Mouse (Mus musculus): ENCODE measurements around the gene Slc22a17.

Slc22a17 gene

DNA sequence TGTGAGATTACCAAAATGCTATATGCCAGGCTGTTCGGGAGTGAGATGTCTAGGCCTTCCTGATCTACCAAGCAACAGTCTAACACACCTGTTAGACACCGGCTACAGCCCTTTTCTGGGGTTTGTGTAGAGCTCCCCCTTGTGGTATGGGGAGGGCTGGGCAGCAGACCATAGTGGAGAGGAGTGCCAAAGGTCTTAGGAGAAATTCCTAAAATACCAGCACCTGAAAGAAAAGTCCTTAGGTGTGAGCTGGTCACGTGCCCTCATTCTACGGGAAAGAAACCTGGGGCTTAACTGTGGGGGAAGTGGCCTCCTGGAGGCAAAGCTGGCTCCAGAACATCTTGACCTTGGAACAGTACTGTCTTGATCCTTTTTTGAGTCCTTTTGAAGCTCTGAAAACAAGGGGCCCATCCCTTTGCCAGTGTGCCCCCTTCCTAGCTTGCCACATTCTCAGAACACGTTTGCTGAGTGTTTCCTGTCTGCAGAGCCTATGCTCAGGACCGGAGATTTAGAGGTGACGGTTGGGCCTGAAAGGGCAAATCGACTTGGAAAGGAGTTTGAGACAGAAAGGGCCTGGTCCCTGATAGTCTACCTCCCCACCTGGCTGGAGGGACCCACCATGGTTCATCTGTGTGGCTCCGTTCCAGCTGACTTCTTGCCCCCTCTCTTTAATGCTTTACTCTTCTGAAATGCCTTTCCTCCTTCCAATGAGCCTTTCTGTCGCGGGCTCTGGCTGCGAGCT, 26.7 kb upstream of the Slc22a17 start:
- in situ Hi-C loops (cut with MseI, MboI), result loop anchor here (5.0 kb wide), 1 partner anchor 37 kb away; no protein-coding TSS in a partner anchor

DNA sequence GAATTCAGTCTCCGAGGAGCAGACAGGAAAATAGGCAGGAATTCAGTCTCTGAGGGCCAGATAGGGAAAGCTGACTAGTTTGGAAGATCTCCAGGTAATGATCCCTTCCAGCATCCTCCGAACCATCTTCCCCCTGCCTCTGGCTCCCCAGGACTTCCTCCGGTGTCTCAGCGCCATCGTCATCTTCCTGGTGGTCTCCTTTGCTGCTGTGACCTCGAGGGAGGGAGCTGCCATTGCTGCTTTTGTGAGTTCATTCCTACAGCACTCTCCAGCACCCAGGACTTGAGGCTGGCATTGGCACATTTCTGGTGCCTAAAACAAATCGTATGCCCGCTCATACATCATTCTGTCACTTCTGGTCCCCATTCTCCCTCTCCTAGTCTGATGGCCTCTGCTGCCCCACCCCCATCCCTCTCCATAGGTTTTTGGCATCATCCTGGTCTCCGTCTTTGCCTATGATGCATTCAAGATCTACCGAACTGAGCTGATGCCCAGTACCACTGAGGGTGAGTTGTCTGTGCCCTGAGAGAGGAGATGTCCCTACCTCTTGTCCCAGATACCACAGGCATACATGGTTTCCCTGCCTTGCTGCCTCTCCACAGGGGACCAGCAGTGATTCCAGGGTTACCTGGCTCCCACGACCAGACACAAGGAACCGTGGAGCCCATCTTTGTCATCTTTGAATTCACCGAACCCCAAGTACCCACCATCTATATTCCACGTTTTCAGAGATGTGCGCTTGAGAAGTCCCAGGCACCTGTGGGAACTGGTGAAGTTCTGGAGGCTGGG, 25.7 kb upstream of the Slc22a17 start:
- in situ Hi-C loops (cut with MseI, MboI), result loop anchor here (5.0 kb wide), 1 partner anchor 36 kb away; no protein-coding TSS in a partner anchor

DNA sequence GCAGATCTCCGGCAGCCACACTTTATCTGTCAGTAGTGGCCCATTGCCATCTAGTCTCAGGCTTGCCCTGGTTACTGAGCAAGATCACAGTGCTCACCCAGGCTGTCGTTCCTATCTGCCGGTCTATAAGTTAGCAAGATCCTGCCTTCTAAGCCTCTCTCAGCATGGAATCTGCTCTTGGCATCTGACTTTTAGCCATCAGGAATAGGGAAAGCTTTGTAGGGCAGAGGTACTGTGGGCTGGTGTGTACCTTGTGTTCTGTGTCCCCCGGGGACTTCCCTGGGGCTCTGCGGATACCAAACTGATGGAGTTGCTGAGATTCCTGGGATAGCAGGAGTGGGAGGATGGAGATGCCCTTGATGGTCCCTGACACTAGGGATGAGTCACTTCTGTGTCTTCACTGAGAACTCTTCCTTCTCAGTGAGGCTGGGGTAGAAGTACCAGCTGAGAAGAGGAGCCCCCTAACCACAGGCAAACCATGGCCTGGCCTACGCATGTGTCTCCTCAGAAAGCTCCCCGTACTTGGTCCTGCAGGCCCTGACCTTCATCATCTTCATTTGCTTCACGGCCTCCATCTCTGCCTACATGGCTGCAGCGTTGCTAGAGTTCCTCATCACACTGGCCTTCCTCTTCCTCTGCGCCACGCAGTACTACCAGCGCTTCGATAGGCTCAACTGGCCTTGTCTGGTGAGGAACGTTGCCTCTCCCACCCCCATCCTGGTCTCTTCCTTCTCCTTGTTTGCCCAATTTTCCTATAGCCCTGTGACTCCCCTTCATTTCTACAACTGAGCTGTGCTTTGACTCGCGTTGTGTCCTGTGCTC, 24.6 kb upstream of the Slc22a17 start:
- in situ Hi-C loops (cut with MseI, MboI), result loop anchor here (5.0 kb wide), 1 partner anchor 35 kb away; no protein-coding TSS in a partner anchor

DNA sequence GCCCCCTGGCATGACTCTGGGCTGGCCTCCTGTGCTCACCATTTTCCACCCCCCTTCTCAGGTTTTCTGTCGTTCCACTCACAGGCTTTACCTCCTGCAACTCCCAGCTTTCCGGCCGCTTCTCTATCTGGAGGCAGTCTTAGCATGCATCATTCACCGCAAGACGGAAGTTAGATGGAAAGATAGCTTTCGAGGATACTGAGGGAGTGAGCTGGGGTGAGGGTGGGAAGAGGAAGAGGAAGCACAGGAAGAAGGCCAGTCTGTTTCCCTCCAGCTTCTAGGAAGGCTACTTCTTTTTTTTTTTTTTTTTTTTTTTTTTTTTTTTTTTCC, 23.9 kb upstream of the Slc22a17 start:
- in situ Hi-C loops (cut with MseI, MboI), result loop anchor here (5.0 kb wide), 1 partner anchor 34 kb away; no protein-coding TSS in a partner anchor

DNA sequence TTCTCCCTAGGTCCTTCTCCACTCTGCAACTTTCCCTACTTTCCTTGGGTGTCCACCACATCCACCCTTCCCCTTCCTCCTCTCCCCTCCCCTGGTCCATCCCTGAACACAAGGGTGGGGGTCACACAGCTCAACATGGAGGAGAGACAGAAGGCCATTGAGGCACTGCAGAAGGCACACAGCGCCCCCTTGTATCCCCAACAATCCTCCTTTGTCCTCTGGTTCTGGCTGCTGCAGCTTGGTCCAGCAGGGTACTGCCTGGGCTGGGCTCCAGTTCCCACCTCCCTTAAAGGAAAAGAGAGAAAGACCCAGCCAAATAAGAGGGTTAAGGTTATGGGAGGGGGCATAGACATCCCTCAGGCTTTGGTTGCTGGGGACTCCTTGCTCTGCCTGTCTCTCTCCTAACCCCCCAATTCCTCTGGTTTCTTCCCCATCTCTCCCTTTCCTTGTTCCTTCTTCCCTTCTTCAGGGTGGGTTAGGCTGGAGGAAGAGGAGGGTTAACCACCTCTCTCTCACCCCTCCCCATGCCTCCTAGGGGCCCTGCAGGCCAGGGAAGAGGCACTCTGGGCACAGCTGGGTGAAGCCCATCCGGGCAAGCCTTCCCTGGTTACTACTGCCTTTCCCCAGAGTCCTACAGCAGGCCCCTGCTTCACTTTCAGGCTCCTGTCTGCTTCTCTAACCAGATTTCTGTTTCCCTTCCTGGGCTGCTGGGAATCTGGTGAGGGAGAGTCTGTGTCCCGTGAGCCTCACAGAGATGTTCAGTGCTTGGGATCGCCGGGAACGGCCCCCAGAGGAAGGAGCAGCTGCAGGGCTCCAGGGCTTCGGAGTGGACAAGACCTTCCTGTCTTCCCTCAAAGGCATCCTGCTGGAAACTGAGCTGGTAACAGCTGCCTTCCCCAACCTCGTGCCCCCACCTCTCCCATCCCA, 23.2 kb upstream of the Slc22a17 start, which contains the start of gene Cmtm5:
Gene Cmtm5, plus strand, starts transcription at position 358 of the 927 bp plus-strand sequence.
- in situ Hi-C loops (cut with MseI, MboI), result loop anchor here (5.0 kb wide), 1 partner anchor 34 kb away; no protein-coding TSS in a partner anchor

DNA sequence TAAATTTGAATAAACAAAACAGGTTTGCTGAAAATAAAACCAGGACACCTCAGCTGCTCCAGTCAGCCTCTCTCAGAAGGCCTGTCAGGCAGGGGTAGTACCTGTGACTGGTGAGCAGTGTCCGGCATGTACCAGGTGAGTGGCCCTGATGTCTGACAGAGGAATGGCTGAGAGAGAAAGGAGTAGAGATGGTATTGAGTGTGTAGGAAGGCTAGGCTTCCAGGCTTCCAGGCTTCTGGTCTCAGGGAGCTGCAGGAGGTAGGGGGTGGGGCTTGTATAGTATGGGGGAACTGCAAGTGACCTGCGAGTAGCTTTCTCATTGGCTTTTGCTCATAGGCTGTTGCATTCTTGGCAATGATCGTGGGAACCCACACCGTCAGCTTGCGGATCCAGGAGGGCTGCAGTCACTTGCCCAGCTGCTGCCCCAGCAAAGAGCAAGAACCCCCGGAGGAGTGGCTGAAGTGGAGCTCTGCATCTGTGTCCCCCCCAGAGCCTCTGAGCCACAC, 19.8 kb upstream of the Slc22a17 start, which contains the start of gene Il25:
Gene Il25, plus strand, starts transcription at position 51 of the 506 bp plus-strand sequence.
- in situ Hi-C loops (cut with MseI, MboI), result no loop called here

DNA sequence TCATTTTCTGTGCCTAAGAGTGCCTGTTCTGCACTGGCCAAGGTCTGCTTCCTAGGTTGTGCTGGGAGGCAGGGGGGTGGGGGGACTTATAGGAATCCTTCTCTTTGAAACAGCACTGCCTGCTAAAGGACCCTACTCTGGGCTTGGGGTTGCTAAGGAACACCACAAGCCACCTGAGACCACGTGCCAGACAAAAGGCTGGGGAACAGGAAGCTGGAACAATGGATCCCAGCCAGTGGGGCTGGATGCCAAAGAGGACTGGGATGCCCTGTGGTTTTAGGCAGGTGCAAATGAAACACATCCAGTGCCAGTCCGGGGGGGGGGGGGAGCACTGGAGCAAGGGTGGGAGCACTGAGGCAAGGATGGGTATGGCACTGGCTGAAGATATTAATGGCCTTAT, 17.5 kb upstream of the Slc22a17 start:
- in situ Hi-C loops (cut with MseI, MboI), result no loop called here

DNA sequence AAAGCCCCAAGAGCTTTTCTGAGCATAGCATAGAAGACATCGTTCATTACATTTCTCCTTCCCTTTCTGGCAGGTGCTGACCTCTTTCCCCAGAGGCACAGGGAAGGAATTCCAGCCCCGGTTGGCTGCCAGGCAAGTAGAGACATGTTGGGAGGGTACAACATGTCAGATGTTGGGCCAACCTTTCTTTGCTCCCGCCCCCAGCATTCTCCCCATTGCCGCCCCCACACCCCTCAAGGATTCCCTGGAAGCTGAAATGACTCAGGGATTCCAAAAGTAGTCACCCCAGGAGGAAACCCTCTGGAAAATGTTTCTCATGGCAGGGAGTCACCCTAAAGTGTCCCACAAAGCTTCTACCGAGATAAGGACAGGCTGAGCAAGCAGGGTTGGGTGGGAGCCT, 16.9 kb upstream of the Slc22a17 start:
- in situ Hi-C loops (cut with MseI, MboI), result no loop called here

DNA sequence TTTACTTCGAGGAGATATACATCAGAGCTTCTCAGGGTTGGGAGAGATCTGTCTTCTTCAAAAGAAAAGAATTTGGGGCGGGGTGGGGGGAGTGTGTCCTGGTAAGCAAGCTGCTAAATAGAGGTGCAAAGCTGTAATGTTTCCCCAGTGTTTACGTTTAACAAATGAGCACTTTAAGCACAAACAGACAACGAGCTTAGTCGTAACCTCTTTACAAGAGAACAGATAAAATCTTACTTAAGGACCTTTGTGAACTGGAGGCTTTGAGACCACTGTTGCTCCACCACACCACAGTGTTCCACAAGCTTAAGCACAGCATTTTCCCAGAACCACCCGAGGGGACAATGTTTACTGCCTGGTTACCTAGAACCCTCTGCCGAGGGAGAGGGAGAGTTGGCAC, 14.4 kb upstream of the Slc22a17 start:
- in situ Hi-C loops (cut with MseI, MboI), result no loop called here

DNA sequence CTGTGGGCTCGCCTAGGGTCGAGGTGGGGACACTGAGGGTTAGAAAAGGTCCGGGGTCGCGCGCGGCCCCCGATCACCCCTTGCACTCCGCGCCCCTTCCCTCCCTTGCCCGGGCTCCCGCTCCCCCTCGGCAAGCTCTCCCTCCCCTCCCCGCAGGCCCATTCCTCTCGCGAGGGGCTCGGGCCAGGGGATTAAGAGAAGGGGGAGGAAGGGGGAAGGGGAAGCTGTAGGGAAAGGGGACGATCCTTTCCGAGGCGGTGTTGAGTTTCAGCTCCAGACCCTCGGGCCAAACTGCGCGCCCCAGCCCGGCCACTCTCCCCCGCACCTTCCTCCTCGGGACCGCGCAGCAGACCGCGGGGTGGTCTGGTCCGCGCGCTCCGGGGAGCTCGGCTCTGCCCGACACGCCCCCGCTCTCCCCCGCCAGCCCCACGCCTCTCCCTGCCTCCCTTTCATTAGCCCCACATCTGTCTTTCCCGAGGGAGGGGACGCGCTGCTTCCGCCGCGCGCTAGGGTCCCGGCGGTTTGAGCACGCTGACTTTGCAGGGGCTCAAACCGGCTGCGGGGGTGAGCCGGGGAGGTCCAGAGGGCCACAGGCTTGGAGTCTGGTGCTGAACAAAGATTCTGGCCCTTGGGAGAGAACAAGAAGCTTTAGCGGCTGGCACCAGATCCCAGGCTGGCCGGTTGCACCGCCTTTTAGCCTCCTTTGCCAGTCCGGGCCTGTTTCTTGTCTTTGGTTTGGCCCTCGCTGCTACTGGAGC, 13.6 kb upstream of the Slc22a17 start:
- in situ Hi-C loops (cut with MseI, MboI), result no loop called here

DNA sequence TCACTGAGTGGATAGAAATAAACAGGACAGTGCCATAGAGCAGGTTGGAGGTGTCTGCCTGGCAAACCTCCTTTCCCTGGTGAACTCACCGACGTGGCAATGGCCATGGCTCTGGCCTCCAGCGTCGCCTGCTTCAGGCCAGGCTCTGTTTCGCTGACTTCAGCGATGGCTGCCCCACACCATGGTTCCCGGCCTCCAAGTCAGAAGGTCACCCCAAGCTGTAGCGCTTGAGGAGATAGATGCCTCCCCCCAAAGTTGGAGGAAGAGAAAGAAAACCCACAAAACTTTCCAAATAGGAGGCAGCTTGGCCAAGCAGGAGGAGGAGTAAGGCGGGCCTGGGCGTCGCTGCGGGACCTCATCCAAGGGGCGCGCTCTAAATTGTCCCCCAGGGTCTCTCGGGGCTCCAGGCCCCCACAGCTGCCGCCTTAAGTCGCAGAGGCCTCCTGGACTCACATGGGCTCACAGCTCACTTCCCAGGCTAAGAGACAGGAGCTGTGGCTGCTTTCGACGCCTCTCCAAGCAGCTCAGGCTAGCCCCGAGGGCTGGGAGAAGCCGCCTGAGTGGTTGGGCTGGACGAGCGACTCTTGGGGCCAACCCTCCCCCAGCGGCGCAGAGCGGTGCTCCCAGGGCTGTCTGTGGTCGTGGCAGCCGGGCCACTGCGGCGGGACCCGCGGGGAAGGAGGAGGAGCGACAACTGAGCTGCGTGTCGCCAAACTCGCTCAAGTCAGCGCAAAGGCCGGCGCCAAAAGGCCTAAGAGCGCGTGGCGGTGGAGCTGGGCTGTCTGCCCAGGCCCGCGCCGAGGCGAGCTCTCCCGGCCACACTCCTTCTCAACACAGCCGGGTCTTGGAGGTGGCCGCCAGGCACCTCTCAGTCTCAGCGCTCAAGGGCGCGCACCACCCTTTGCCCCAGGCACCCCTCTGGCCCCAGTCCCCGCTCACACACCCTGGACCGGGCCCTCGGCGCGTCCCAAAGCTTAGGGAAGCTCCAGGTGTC, 12.7 kb upstream of the Slc22a17 start, which contains the start of gene Efs:
Gene Efs, minus strand, starts transcription at position 778 of the 994 bp plus-strand sequence.
- in situ Hi-C loops (cut with MseI, MboI), result no loop called here

DNA sequence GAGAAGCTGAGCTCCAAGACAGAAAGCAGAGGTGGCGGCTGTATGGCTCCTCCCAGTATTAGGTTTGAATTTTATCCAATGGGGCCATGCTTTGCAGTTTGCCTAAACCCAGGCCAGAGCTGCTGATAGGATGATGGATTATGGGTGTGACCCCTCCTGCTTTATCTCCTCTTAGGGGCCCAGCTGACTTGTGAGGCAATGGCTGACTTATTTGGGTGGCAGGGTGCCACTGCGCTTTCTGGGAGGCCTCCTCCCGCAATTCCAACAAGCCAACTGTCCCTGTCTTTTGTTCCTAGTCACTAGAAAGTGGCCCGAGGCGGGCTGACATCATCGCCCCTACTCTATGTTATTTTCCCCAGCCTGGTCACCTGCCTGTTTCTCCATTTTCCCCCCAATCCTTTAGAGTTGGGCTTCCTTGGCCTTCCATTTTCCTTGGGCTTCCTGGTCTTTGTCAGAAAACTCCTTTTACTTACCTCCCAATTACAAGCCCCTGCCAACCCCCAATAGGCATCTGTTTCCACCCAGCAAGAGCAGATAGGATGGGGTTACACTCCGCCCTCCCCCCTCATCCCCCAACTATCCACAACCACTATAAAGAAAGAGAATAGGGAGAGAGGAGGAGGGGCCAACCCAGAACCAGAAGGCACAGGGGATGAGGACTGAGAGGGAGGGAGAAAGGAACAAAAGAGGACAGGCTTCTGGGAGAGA, 11.9 kb upstream of the Slc22a17 start:
- in situ Hi-C loops (cut with MseI, MboI), result no loop called here

DNA sequence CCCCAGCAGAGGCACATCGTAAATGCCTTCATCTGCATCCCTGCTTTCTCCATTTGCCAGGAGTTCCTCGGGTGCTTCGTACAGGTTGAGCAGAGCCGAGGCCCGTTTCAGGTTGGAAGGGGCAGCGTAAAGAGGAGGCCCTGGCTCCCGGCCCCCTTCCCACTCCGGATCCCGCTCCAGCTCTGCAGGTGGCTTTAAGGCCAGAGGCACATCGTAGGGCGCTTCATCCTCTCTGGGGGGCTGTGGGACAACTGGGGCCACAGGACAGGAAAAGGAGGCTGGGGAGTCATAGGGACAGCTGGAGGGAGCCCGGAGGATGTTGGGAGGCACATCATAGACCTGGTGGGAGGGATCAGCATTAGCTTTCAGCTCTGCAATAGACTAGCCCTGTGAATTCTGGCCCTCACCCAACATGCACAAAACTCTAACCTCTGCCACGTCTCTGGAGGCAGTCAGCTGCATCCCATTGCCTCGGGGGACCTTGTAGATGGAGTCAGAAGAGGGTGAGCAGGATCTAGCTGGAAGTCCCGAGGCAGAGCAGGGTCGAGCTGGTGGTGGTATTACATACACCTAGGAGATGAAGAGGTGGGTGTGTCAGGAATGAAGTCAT, 7.2 kb upstream of the Slc22a17 start:
- in situ Hi-C loops (cut with MseI, MboI), result no loop called here

DNA sequence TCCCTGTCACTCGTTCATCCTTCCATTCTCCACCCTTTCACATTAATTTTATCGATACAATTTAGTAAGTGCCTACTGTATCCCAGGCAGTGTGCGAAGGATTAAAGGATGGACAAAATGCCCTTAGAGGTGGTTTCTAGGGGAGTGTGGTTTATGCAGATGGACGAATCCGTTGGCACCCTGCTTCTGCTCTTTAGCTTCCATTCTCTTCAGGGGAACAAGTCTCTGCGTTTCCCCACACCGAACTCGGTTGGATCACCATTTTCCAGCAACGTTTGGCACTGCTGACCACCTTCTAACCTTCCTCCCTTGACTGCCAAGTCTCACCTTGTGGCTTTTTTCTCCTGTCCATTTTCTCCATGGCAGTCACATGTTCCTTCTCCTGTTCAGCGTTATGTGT, 411 bp upstream of the Slc22a17 start:
- in situ Hi-C loops (cut with MseI, MboI), result no loop called here

DNA sequence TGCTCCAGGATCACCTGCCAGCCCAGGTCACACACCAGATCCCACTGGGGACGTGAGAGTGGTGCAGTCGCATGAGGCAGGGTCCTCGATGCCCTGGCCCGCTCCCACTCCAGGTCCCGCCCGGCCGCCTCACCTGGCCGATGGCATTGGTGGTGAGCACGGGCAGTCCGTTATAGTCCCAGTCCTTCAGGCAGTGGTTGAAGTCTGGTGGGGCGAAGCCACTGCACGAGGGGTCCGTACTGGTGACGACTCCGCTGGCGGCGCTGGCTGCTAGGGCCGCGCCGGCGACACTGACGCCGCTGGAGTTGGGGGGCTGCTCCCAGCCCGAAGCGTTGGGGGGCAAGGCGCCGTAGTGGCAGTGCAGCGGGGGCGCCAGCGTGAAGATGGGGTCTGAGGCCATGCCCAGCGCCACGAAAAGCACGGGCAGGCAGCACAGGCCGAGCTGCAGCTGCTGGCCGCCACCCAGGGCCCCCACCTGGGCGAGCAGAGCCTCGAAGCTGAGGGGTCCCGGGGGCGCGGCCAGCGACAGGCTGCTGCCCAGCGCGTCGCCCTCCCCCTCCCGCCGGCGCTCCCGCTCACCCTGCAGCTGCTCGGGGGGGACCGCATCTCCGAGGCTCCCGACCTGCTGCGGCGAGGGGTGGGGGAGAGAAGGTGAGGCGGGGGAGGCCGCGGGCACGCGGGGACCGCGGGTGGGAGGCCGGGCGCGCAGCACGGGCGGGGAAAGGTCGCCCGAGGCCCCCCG, 652 bp downstream of the Slc22a17 start:
- in situ Hi-C loops (cut with MseI, MboI), result no loop called here

DNA sequence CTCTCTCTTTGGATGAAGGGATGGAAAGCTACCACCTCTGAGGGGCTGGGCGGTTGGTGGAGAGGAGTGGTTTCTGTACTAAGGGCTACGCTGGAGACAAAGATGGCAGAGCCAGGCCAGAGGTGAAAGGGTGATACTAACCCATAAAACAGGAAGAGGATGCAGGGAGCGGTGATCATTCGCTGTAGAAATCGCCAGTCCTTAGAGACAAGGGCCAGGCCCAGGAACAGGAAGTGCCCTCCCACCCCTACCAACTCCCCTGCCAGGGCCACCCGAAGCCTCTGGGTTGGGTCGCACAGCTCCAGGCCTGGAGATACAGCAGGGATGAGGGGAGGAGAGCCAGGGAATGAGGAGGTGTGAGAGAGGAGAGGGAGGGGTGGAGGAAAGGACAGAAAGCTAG, 4.2 kb downstream of the Slc22a17 start:
- in situ Hi-C loops (cut with MseI, MboI), result no loop called here

DNA sequence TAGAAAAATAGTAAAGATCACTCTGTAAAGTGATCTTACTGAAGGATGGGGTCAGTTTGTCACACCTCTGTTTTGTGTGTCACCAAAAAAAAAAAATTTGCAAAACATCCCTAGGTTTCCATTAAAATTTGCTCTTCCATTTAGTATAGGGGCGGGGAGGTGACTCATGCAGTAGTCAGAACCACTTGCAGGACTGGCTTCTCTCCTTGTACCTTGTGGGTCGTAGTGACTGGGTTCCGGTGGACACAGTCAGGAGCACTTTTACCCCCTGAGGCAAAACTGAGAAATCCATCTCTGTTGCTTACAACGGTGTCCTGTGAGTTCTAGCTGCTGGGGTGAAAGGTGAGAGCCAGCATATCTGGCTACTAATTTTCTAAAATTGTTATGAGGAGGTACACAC, 9.3 kb downstream of the Slc22a17 start:
- in situ Hi-C loops (cut with MseI, MboI), result loop anchor here (5.0 kb wide), 2 partner anchors 34 to 109 kb away; partner anchors contain the start of gene Cmtm5 (in 2 of the 2)

Measured in mouse trophoblast stem cell (cell line).